Mouse (Mus musculus) left cerebral cortex, adult 18-20 months (tissue): ENCODE data around the gene Anks3. TPM values are rescaled to one million over a fixed set of nuclear protein-coding genes. Genes with fewer than 3 reads are reported as not detected.

ENCODE experiments used
- DNase-seq, 2 experiments: peaks; one replicate each; pipeline ENCODE4 v3.0.0; 2021 to 2022; ENCODE audit warnings: low spot score in 2 of 2, mixed read lengths in 1 of 2
- total RNA-seq, 2 experiments: library from RNA; stranded (reverse); gene quantifications; 2 replicates each; pipeline ENCODE4 v1.2.3; 2021

Gene Anks3
- total RNA-seq, 2 experiments from 2014 or later: 57.7 to 64.0 TPM

DNA sequence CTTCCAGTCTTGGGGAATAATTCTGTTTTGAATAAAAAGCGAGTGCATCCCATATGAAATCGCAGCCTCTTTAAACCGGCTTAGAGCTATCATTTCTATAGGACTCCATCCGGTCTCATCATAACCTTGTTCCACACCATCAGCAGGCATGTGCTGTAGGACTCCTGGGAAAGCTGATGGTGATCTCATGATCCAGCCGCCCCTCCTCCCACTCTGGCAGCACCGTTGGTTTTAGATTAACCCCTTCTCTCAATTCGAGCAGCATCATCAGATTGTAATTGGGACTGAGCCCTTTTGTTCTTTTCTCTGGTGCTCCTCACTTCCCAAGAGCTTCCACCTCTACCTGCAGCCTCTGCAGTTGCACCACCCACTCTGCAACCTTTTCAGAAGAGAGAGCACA lies 62.8 kb downstream of the Anks3 start:
- DNase-seq: no peak

- DNase-seq: no peak
Measured at GRCm38 (mm10) chr16:4899711-4900110, 64.3 kb downstream of the Anks3 start.

DNA sequence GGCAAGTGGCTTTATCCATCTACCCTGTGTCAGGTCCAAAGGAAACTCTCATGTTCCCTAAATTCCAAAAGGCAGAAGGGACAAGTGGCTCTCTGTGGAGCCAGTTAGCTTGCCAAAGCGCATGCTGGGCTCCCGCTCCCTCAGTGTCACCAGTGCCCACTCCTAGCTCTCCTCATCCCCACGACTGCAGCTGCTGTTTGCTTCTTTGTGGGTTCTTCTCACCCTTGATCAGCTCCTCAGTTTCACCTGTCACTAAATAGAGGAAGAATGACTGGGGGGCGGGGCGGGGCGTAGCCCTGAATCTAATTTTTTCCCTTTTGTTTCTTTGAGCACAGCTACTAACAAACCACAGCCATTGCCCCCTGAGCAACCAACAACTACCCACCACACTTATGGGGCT lies 65.1 kb downstream of the Anks3 start:
- DNase-seq: no peak

- DNase-seq: no peak
Measured at GRCm38 (mm10) chr16:4897146-4897730, 66.8 kb downstream of the Anks3 start.

DNA sequence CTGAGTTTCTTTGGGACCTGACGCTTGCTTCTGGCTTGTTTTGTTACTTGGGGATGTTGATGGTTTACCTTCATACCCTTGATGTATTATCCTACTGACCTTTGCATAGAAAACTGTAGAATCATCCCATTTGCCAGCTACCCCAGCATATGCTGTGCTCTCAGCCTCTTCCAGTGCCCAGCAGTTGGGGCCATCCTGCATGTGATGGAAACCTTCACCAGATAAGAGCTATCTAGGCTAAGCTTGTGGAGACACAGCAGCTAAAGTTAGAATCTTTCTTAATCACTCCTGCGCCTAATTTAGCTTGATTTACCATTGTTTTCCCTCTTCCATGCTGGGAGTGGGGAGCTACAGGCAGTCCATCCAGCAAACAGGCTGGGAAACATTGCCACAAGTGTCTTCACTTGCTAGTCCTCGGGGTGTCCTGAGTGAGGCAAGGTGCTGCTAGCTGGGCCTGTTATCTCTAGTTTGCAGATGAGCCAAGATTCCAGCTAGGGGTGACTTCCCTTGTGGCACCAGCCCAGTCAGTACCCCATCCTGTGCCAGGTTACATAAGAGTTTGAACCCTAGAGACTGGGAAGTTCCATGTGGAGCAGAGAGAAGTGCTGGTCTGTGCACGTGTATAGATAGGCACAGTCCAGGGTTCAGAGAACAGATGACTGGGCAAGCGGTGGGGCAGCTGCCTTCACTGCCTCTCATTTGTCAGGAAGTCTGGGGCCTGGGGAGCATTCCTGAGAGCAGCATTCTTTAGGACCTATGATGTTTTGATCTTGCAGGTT lies 67.6 kb downstream of the Anks3 start:
- DNase-seq: no peak

GRCm38 (mm10) chr16:4894201-4894908 lies 69.7 kb downstream of the Anks3 start:
- no peak for DNase-seq

DNA sequence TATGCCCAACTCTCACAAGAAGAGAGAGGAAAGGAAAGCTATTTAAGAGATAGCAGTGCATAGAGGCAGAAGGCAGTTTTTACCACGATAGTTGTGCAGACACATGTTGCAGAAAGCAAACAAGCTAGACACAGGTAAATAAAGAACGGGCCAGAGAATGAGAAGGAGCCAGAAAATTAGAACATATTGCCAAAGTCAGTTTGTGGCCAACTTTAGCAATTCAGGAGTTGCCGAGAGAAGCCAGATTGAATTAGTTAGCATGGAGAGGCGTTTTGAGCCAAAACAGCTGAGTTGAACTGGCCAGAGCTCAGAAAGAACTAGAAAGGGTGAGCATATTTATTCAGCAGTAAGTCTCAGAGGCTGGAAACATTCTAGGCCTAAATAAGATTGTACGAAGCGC lies 71.8 kb downstream of the Anks3 start:
- no peak for DNase-seq

Other genes with a start within 250 kb of the Anks3 start
- 10 to 100 TPM; 11.2 to 11.6 TPM for gene Nmral1, start 244.8 kb downstream of the Anks3 start, total RNA-seq
- 10 to 100 TPM; 85.7 to 89.9 TPM for gene Hmox2, start 237.8 kb downstream of the Anks3 start, total RNA-seq
- 100 to 1,000 TPM; 211 to 212 TPM for gene Cdip1, start 173.9 kb downstream of the Anks3 start, total RNA-seq
- not detected for gene 4930562C15Rik, start 128.8 kb downstream of the Anks3 start, total RNA-seq
- 10 to 100 TPM; 86.5 to 95.6 TPM for gene Ubald1, start 83.9 kb downstream of the Anks3 start, total RNA-seq
- 100 to 1,000 TPM; 213 to 223 TPM for gene Mgrn1, start 78.0 kb downstream of the Anks3 start, total RNA-seq
- gene Nudt16l1, start 25.4 kb downstream of the Anks3 start, total RNA-seq: 10 to 100 TPM; 65.9 to 71.0 TPM
- gene Sept12, start 33.6 kb upstream of the Anks3 start, total RNA-seq: not detected
- gene Smim22, start 43.1 kb upstream of the Anks3 start, total RNA-seq: not detected
- 100 to 1,000 TPM; 198 to 216 TPM for gene Rogdi, start 49.3 kb upstream of the Anks3 start, total RNA-seq
- gene Glyr1, start 85.7 kb upstream of the Anks3 start, total RNA-seq: 100 to 1,000 TPM; 139 to 149 TPM
- gene Ubn1, start 85.9 kb upstream of the Anks3 start, total RNA-seq: 10 to 100 TPM; 42.1 to 43.9 TPM
- 1 to 10 TPM; 2.1 to 2.6 TPM for gene Ppl, start 168.2 kb upstream of the Anks3 start, total RNA-seq
- 1 to 10 TPM; 5.1 to 6.8 TPM for gene Sec14l5, start 182.9 kb upstream of the Anks3 start, total RNA-seq
- gene Nagpa, start 239.8 kb upstream of the Anks3 start, total RNA-seq: 10 to 100 TPM; 13.2 to 14.6 TPM